In the genomic region with DNA sequence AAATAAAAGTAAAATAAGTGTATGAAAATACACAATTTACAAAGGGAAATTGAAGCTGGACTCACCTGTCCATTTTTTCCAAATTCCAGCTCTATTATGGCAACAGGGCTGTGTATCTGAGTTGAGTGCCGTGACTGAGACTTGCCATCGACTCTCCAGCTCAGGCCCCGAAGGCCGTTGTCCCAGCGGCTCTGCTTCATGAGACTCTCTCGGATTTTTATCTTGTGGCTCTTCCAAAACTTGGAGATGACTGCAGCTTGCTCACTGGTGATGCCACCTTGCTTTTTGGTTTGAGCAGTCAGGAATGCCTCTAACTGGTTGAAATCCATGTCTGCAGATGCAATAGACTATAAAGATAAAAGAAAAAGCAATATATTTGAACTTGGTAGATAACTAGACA, we compare ENCODE assay signal across 8 mouse cellular contexts. TPM values are rescaled to one million over a fixed set of nuclear protein-coding genes. Genes with fewer than 3 reads are reported as not detected.
DNase-seq lines count a peak whose midpoint lies in the region.
"Had no signal": no experiment of that assay in that cellular context is flagged by ENCODE, and none has a peak within 500 bp of the region (broad histone marks: within the 10 kb centered on the region; RNA-seq: fewer than 3 reads in every experiment).

No protein-coding gene starts in this region.

- DNase-seq in adrenal gland, postnatal 10 days, result peak; percentile 22
- DNase-seq in adrenal gland, postnatal 4 days (ENCODE audit: low spot score in 2 of 2), result no peak
- peak; percentile 88 for DNase-seq in heart, adult 11 months
- DNase-seq in heart, postnatal 10 days, result no peak
- DNase-seq: cerebellum, adult 11 months; cerebellum, adult 18-20 months; cerebellum, adult 8-10 months; cerebellum, adult 9-11 months had no signal

- intact Hi-C loops in heart, postnatal 10 days (cut with DNase I), result loop anchor here (5.0 kb wide), 4 partner anchors 94 to 729 kb away; a partner anchor contains a TSS

RNA-seq across cellular contexts. Expression of a gene that starts 15.5 kb away (rescaled TPM):
- total RNA-seq in adrenal gland, postnatal 10 days (2021), result 10 to 100 TPM; 15.3 to 18.9 TPM
- total RNA-seq in adrenal gland, postnatal 4 days (2021), result 10 to 100 TPM; 20.6 to 21.9 TPM
- 10 to 100 TPM in 1 of 2 experiments, 1 to 10 TPM in 1; 8.8 to 10.1 TPM for total RNA-seq in heart, postnatal 10 days (2021)

RNA-seq across cellular contexts. Expression of a gene that starts 25.5 kb away (rescaled TPM):
- 10 to 100 TPM; 27.1 to 33.0 TPM for total RNA-seq in adrenal gland, postnatal 10 days (2021)
- total RNA-seq in adrenal gland, postnatal 4 days (2021), result 10 to 100 TPM; 45.7 to 50.1 TPM
- total RNA-seq in heart, postnatal 10 days (2021), result 10 to 100 TPM in 1 of 2 experiments, 1 to 10 TPM in 1; 8.5 to 10.8 TPM

RNA-seq across cellular contexts. Expression of a gene that starts 25.8 kb away (rescaled TPM):
- total RNA-seq in adrenal gland, postnatal 10 days (2021), result 100 to 1,000 TPM; 128 to 134 TPM
- 100 to 1,000 TPM; 110 to 113 TPM for total RNA-seq in adrenal gland, postnatal 4 days (2021)
- 100 to 1,000 TPM; 179 to 180 TPM for total RNA-seq in heart, postnatal 10 days (2021)

RNA-seq across cellular contexts. Expression of a gene that starts 34.0 kb away (rescaled TPM):
- total RNA-seq in adrenal gland, postnatal 10 days (2021), result 100 to 1,000 TPM; 175 to 185 TPM
- 100 to 1,000 TPM; 193 to 196 TPM for total RNA-seq in adrenal gland, postnatal 4 days (2021)
- 100 to 1,000 TPM; 134 to 139 TPM for total RNA-seq in heart, postnatal 10 days (2021)

RNA-seq across cellular contexts. Expression of a gene that starts 51.0 kb away (rescaled TPM):
- 10 to 100 TPM; 16.2 to 28.9 TPM for total RNA-seq in adrenal gland, postnatal 10 days (2021)
- total RNA-seq in adrenal gland, postnatal 4 days (2021), result 10 to 100 TPM; 20.6 to 22.5 TPM
- 1 to 10 TPM; 2.0 TPM for total RNA-seq in heart, postnatal 10 days (2021)

Comparison
In these comparisons a context has a peak if more than half of its experiments do, and no peak if none do; other contexts are left out.
1. DNase-seq: peak in adrenal gland, postnatal 10 days (single experiment) and heart, adult 11 months (single experiment); none in adrenal gland, postnatal 4 days (0 of 2) and heart, postnatal 10 days (0 of 2).